Comparison of ENCODE assay signal across 21 mouse cellular contexts in genomic region chr6:93411077-93411452, GRCm38 (mm10).
DNase-seq lines count a peak whose midpoint lies in the region; ATAC-seq and TF ChIP-seq lines count a peak whose summit lies in the region.
"Had no signal": no experiment of that assay in that cellular context is flagged by ENCODE, and none has a peak within 500 bp of the region (broad histone marks: within the 10 kb centered on the region; RNA-seq: fewer than 3 reads in every experiment).

No protein-coding gene starts in this region.

- no peak for ATAC-seq in forebrain, postnatal 0 days
- ATAC-seq in forebrain, embryonic 16.5 days: no peak
- peak; percentile 35; the same call in 1 of the 2 replicates for ATAC-seq in kidney, embryonic 14.5 days (ENCODE audit: low FRiP score, low TSS enrichment)
- peak; percentile 27; the same call in 1 of the 2 replicates for ATAC-seq in lung, embryonic 15.5 days (ENCODE audit: borderline replicate concordance, extremely low read depth, low FRiP score, low TSS enrichment)
- ATAC-seq in limb, embryonic 11.5 days (ENCODE audit: insufficient number of reproducible peaks, low FRiP score, low TSS enrichment, low read depth): no peak
- ATAC-seq: inflammation-experienced regulatory T-cells, adult 6 months; midbrain, embryonic 15.5 days had no signal

- no peaks in the 10 kb centered on the region for H3K36me3 ChIP-seq in forebrain, postnatal 0 days (ENCODE audit: insufficient read depth)
- no peaks in the 10 kb centered on the region for H3K36me3 ChIP-seq in forebrain, embryonic 16.5 days (ENCODE audit: control insufficient read depth, insufficient read depth)
- no peaks in the 10 kb centered on the region for H3K36me3 ChIP-seq in kidney, embryonic 14.5 days (ENCODE audit: control insufficient read depth, insufficient read depth, low read length)
- no peaks in the 10 kb centered on the region for H3K36me3 ChIP-seq in lung, embryonic 15.5 days
- no peaks in the 10 kb centered on the region for H3K36me3 ChIP-seq in limb, embryonic 11.5 days (ENCODE audit: control insufficient read depth, insufficient read depth, low read length)
- H3K36me3 ChIP-seq: embryonic facial prominence, embryonic 15.5 days; G1E; heart, embryonic 13.5 days; hindbrain, embryonic 10.5 days; limb, embryonic 15.5 days; liver, embryonic 15.5 days; midbrain, embryonic 15.5 days; neural tube, embryonic 15.5 days; stomach, embryonic 15.5 days had no signal

- WGBS in forebrain, postnatal 0 days: 84% methylated on average over 3 of the region's 3 CpGs
- WGBS in forebrain, embryonic 16.5 days: 85% methylated on average over 3 of the region's 3 CpGs
- WGBS in kidney, embryonic 14.5 days: 23% methylated on average over 3 of the region's 3 CpGs
- WGBS in lung, embryonic 15.5 days: 34% methylated on average over 3 of the region's 3 CpGs
- 16% methylated on average over 3 of the region's 3 CpGs for WGBS in limb, embryonic 11.5 days

- no peak for DNase-seq in forebrain, postnatal 0 days
- no peak for DNase-seq in kidney, postnatal 14 days
- no peak for DNase-seq in lung, postnatal 25 days (ENCODE audit: low spot score)
- DNase-seq in limb, embryonic 11.5 days (ENCODE audit: low spot score): peak; percentile 28
- DNase-seq in left cerebral cortex, postnatal 36 days (ENCODE audit: low spot score in 2 of 2): no peak
- DNase-seq: cerebellum, adult 9-11 months; right cerebral cortex, postnatal 25 days; thymus, adult 2 months had no signal

- H3K27ac ChIP-seq in forebrain, postnatal 0 days (ENCODE audit: low read depth, low read length): no peak overlapping the region
- H3K27ac ChIP-seq in forebrain, embryonic 16.5 days (ENCODE audit: low read length): no peak overlapping the region
- no peak overlapping the region for H3K27ac ChIP-seq in kidney, embryonic 14.5 days (ENCODE audit: low read depth, low read length)
- peak overlapping the region; percentile 56 for H3K27ac ChIP-seq in lung, embryonic 15.5 days
- no peak overlapping the region for H3K27ac ChIP-seq in limb, embryonic 11.5 days (replicated peaks; ENCODE audit: low read depth, low read length)
- H3K27ac ChIP-seq: embryonic facial prominence, embryonic 15.5 days; heart, embryonic 13.5 days; hindbrain, embryonic 10.5 days; limb, embryonic 15.5 days; liver, embryonic 15.5 days; midbrain, embryonic 15.5 days; neural tube, embryonic 15.5 days; stomach, embryonic 15.5 days had no signal

- TF ChIP-seq CTCF in forebrain, postnatal 0 days (IDR thresholded peaks at IDR 0.05; ENCODE audit: low read depth): 0 out of 2 replicates have a peak, but pooled peaks have one; percentile 2

- H3K27me3 ChIP-seq in forebrain, postnatal 0 days (ENCODE audit: insufficient read depth, low read length): no peaks in the 10 kb centered on the region
- 0 out of 2 replicates have a peak, but pooled peaks cover 2% of the 10 kb centered on the region for H3K27me3 ChIP-seq in forebrain, embryonic 16.5 days (replicated peaks; ENCODE audit: control insufficient read depth, insufficient read depth, low read length)
- no peaks in the 10 kb centered on the region for H3K27me3 ChIP-seq in kidney, embryonic 14.5 days (ENCODE audit: control insufficient read depth, insufficient read depth, low read length)
- no peaks in the 10 kb centered on the region for H3K27me3 ChIP-seq in lung, embryonic 15.5 days
- H3K27me3 ChIP-seq in limb, embryonic 11.5 days (ENCODE audit: control insufficient read depth, insufficient read depth, low read length): no peaks in the 10 kb centered on the region
- H3K27me3 ChIP-seq: embryonic facial prominence, embryonic 15.5 days; heart, embryonic 13.5 days; limb, embryonic 15.5 days; liver, embryonic 15.5 days; midbrain, embryonic 15.5 days; neural tube, embryonic 15.5 days; stomach, embryonic 15.5 days had no signal

- H3K9me3 ChIP-seq in forebrain, postnatal 0 days (ENCODE audit: low read length): no peaks in the 10 kb centered on the region
- no peaks in the 10 kb centered on the region for H3K9me3 ChIP-seq in forebrain, embryonic 16.5 days (ENCODE audit: control insufficient read depth, low read length)
- H3K9me3 ChIP-seq in kidney, embryonic 14.5 days (ENCODE audit: control insufficient read depth, low read length): no peaks in the 10 kb centered on the region
- no peaks in the 10 kb centered on the region for H3K9me3 ChIP-seq in lung, embryonic 15.5 days
- H3K9me3 ChIP-seq in limb, embryonic 11.5 days (ENCODE audit: control insufficient read depth, low read length): no peaks in the 10 kb centered on the region
- H3K9me3 ChIP-seq: embryonic facial prominence, embryonic 15.5 days; G1E; heart, embryonic 13.5 days; hindbrain, embryonic 10.5 days; limb, embryonic 15.5 days; liver, embryonic 15.5 days; midbrain, embryonic 15.5 days; neural tube, embryonic 15.5 days; stomach, embryonic 15.5 days had no signal

- H3K4me2 ChIP-seq in forebrain, postnatal 0 days (ENCODE audit: low read depth): no peak overlapping the region
- no peak overlapping the region for H3K4me2 ChIP-seq in forebrain, embryonic 16.5 days (ENCODE audit: low read length)
- H3K4me2 ChIP-seq in kidney, embryonic 14.5 days (replicated peaks; ENCODE audit: low read depth, low read length): no peak overlapping the region
- no peak overlapping the region for H3K4me2 ChIP-seq in lung, embryonic 15.5 days
- H3K4me2 ChIP-seq in limb, embryonic 11.5 days (ENCODE audit: low read depth, severe bottlenecking): no peak overlapping the region
- H3K4me2 ChIP-seq: embryonic facial prominence, embryonic 15.5 days; heart, embryonic 13.5 days; limb, embryonic 15.5 days; liver, embryonic 15.5 days; midbrain, embryonic 15.5 days; neural tube, embryonic 15.5 days; stomach, embryonic 15.5 days had no signal

- no peak overlapping the region for H3K9ac ChIP-seq in forebrain, postnatal 0 days
- H3K9ac ChIP-seq in forebrain, embryonic 16.5 days (replicated peaks; ENCODE audit: low read depth, low read length): no peak overlapping the region
- H3K9ac ChIP-seq in kidney, embryonic 14.5 days (ENCODE audit: low read depth, low read length): no peak overlapping the region
- no peak overlapping the region for H3K9ac ChIP-seq in lung, embryonic 15.5 days
- H3K9ac ChIP-seq in limb, embryonic 11.5 days (ENCODE audit: low read length): no peak overlapping the region
- H3K9ac ChIP-seq: embryonic facial prominence, embryonic 15.5 days; heart, embryonic 13.5 days; limb, embryonic 15.5 days; liver, embryonic 15.5 days; midbrain, embryonic 15.5 days; neural tube, embryonic 15.5 days; stomach, embryonic 15.5 days had no signal

- H3K4me3 ChIP-seq in forebrain, postnatal 0 days (ENCODE audit: low read depth, low read length): no peak overlapping the region
- H3K4me3 ChIP-seq in forebrain, embryonic 16.5 days (replicated peaks; ENCODE audit: low read length): no peak overlapping the region
- H3K4me3 ChIP-seq in kidney, embryonic 14.5 days (ENCODE audit: low read length): no peak overlapping the region
- no peak overlapping the region for H3K4me3 ChIP-seq in lung, embryonic 15.5 days
- no peak overlapping the region for H3K4me3 ChIP-seq in limb, embryonic 11.5 days (ENCODE audit: low read depth, low read length)
- H3K4me3 ChIP-seq: embryonic facial prominence, embryonic 15.5 days; heart, embryonic 13.5 days; hindbrain, embryonic 10.5 days; limb, embryonic 15.5 days; liver, embryonic 15.5 days; midbrain, embryonic 15.5 days; neural tube, embryonic 15.5 days; stomach, embryonic 15.5 days had no signal

- intact Hi-C loops in left cerebral cortex, postnatal 36 days (cut with DNase I): no loop called here

- no peaks in the 10 kb centered on the region for H3K4me1 ChIP-seq in forebrain, postnatal 0 days (ENCODE audit: insufficient read depth)
- H3K4me1 ChIP-seq in forebrain, embryonic 16.5 days (replicated peaks; ENCODE audit: control insufficient read depth, insufficient read depth, low read length): no peaks in the 10 kb centered on the region
- H3K4me1 ChIP-seq in kidney, embryonic 14.5 days (ENCODE audit: control insufficient read depth, insufficient read depth, low read length): peaks cover 11% of the 10 kb centered on the region; the same call in 1 of the 2 replicates
- H3K4me1 ChIP-seq in lung, embryonic 15.5 days: peaks cover 14% of the 10 kb centered on the region
- no peaks in the 10 kb centered on the region for H3K4me1 ChIP-seq in limb, embryonic 11.5 days (ENCODE audit: control insufficient read depth, insufficient read depth, low read length)
- H3K4me1 ChIP-seq: embryonic facial prominence, embryonic 15.5 days; hindbrain, embryonic 10.5 days; liver, embryonic 15.5 days; midbrain, embryonic 15.5 days; stomach, embryonic 15.5 days had no signal

Comparison
In these comparisons a context has a peak if more than half of its experiments do, and no peak if none do; other contexts are left out.
1. ATAC-seq: peak in kidney, embryonic 14.5 days (single experiment) and lung, embryonic 15.5 days (single experiment); none in forebrain, postnatal 0 days (single experiment), forebrain, embryonic 16.5 days (single experiment) and limb, embryonic 11.5 days (single experiment).